Mouse (Mus musculus) midbrain, embryonic 11.5 days (tissue): ENCODE measurements around the gene Iqcf3. TPM values are rescaled to one million over a fixed set of nuclear protein-coding genes. Genes with fewer than 3 reads are reported as not detected.
A peak's percentile ranks its signal among the peaks of the same experiment; 100 is the strongest.
"Not testable (repeated sequence)": the region's sequence is repeated elsewhere in the genome, so short reads cannot be mapped to it uniquely, and the experiment has no call there.

Source experiments
- ATAC-seq: fragments of 200-750 bp; cut with Nextera tagmentation; 2 replicates; pipeline ENCODE4 v1.8.0; 2017; ENCODE audit warnings: moderate TSS enrichment, moderate library complexity; ENCODE audit not compliant: low FRiP score
- DNase-seq: peaks from one replicate; pipeline ENCODE4 v3.0.0; 2015; ENCODE audit warnings: low spot score; ENCODE audit errors: missing footprints
- H3K27ac ChIP-seq: fragments of 300-500 bp; sonication (generic); 2 replicates; pipeline ENCODE4 v1.5.1; 2014; ENCODE audit warnings: low read depth, low read length
- H3K27me3 ChIP-seq: fragments of 300-500 bp; sonication (generic); 2 replicates; pipeline ENCODE4 v1.6.1; 2014; ENCODE audit warnings: mild to moderate bottlenecking, low read length, moderate library complexity, mixed read lengths; ENCODE audit not compliant: control insufficient read depth, insufficient read depth
- H3K36me3 ChIP-seq: fragments of 300-500 bp; sonication (generic); 2 replicates; pipeline ENCODE4 v1.6.1; 2014; ENCODE audit warnings: mild to moderate bottlenecking, low read length, moderate library complexity, mixed read lengths; ENCODE audit not compliant: control insufficient read depth, insufficient read depth
- H3K4me1 ChIP-seq: fragments of 300-500 bp; sonication (generic); 2 replicates; pipeline ENCODE4 v1.6.1; 2014; ENCODE audit warnings: low read length; ENCODE audit not compliant: control insufficient read depth, insufficient read depth
- H3K4me2 ChIP-seq: fragments of 300-500 bp; sonication (generic); 2 replicates; pipeline ENCODE4 v1.6.1; 2014; ENCODE audit warnings: mild to moderate bottlenecking, moderate library complexity
- H3K4me3 ChIP-seq: fragments of 300-500 bp; sonication (generic); 2 replicates; pipeline ENCODE4 v1.5.1; 2014; ENCODE audit warnings: low read depth, low read length
- H3K9ac ChIP-seq: fragments of 300-500 bp; sonication (generic); 2 replicates; pipeline ENCODE4 v1.6.1; 2014; ENCODE audit warnings: low read length
- H3K9me3 ChIP-seq: fragments of 300-500 bp; sonication (generic); 2 replicates; pipeline ENCODE4 v1.6.1; 2016; ENCODE audit warnings: low read length; ENCODE audit not compliant: control insufficient read depth
- whole genome bisulfite sequencing: fragments of 180-500 bp; shearing (Covaris S2); extraction: QIAGEN DNeasy Blood & Tissue Kit; methylation state at CpG from one replicate; pipeline ENCODE4 v1.1.7; 2014; 5-methylcytosine and 5-hydroxymethylcytosine counted together
- polyA plus RNA-seq: library from polyadenylated mRNA; unstranded; fragments of >200 nt; fragmentation: Nextera tagmentation; extraction: Ambion mirVana; gene quantifications from 2 replicates; pipeline ENCODE4 v1.2.1, GENCODE M21; 2014

The Iqcf3 gene
- polyA plus RNA-seq: not detected in 2 replicates

GRCm38 (mm10) chr9:106561531-106561930 is at the start of gene Iqcf3:
Gene Iqcf3 (minus strand): TSS chr9:106561631.
- no peak within 1 kb of the TSS for H3K9ac ChIP-seq
- no peak within 1 kb of the TSS for H3K27ac ChIP-seq
- H3K4me1 ChIP-seq: no peaks in the 10 kb centered on the region
- H3K4me2 ChIP-seq: no peak within 1 kb of the TSS
- H3K4me3 ChIP-seq: no peak within 1 kb of the TSS
- H3K36me3 ChIP-seq: no peaks in the 10 kb centered on the region
- DNase-seq: no peak
- no peaks in the 10 kb centered on the region for H3K27me3 ChIP-seq
- ATAC-seq: no peak
- 90% methylated on average over 5 of the region's 5 CpGs for WGBS
- no peaks in the 10 kb centered on the region for H3K9me3 ChIP-seq

- H3K9ac ChIP-seq: no peak overlapping the region
- no peaks in the 10 kb centered on the region for H3K27me3 ChIP-seq
- H3K4me1 ChIP-seq: no peaks in the 10 kb centered on the region
- no peak overlapping the region for H3K4me3 ChIP-seq
- no peak overlapping the region for H3K4me2 ChIP-seq
- no peak overlapping the region for H3K27ac ChIP-seq
- ATAC-seq (no peak), DNase-seq (no peak)
- WGBS: 82% methylated on average over 4 of the region's 4 CpGs
- no peaks in the 10 kb centered on the region for H3K9me3 ChIP-seq
- no peaks in the 10 kb centered on the region for H3K36me3 ChIP-seq
Measured at GRCm38 (mm10) chr9:106610727-106611126, 49.3 kb upstream of the Iqcf3 start.

- peak; percentile 92 for DNase-seq
- Histone ChIP-seq H3K36me3 (no peaks in the 10 kb centered on the region), H3K27me3 (no peaks in the 10 kb centered on the region), H3K4me1 (no peaks in the 10 kb centered on the region), H3K27ac (no peak overlapping the region), H3K9me3 (no peaks in the 10 kb centered on the region), H3K4me2 (no peak overlapping the region), H3K4me3 (no peak overlapping the region), H3K9ac (no peak overlapping the region)
- no peak for ATAC-seq
- 25% methylated on average over 8 of the region's 8 CpGs for WGBS
Measured at GRCm38 (mm10) chr9:106600546-106600945, 39.1 kb upstream of the Iqcf3 start.

GRCm38 (mm10) chr9:106598466-106598865 is 37.0 kb upstream of the Iqcf3 start:
- H3K36me3 ChIP-seq: no peaks in the 10 kb centered on the region
- DNase-seq (no peak), ATAC-seq (no peak)
- H3K9me3 ChIP-seq: no peaks in the 10 kb centered on the region
- no peak overlapping the region for H3K4me2 ChIP-seq
- no peaks in the 10 kb centered on the region for H3K27me3 ChIP-seq
- H3K4me3 ChIP-seq: no peak overlapping the region
- 47% methylated on average over 7 of the region's 7 CpGs for WGBS
- no peak overlapping the region for H3K27ac ChIP-seq
- H3K4me1 ChIP-seq: no peaks in the 10 kb centered on the region
- H3K9ac ChIP-seq: no peak overlapping the region

GRCm38 (mm10) chr9:106595836-106596235 is 34.4 kb upstream of the Iqcf3 start:
- Histone ChIP-seq H3K4me3 (no peak overlapping the region), H3K27ac (no peak overlapping the region), H3K9me3 (no peaks in the 10 kb centered on the region), H3K4me2 (no peak overlapping the region), H3K36me3 (no peaks in the 10 kb centered on the region), H3K9ac (no peak overlapping the region), H3K27me3 (no peaks in the 10 kb centered on the region), H3K4me1 (no peaks in the 10 kb centered on the region)
- no peak for ATAC-seq
- no peak for DNase-seq
- WGBS: 75% methylated on average over 7 of the region's 7 CpGs

GRCm38 (mm10) chr9:106595402-106595801 is 34.0 kb upstream of the Iqcf3 start:
- not testable (repeated sequence) for H3K27ac ChIP-seq, H3K4me1 ChIP-seq, H3K36me3 ChIP-seq, H3K4me2 ChIP-seq, ATAC-seq, DNase-seq, H3K27me3 ChIP-seq, H3K9ac ChIP-seq, H3K9me3 ChIP-seq, H3K4me3 ChIP-seq
- WGBS: 36% methylated on average over 4 of the region's 4 CpGs

GRCm38 (mm10) chr9:106592158-106592557 is 30.7 kb upstream of the Iqcf3 start:
- no peak overlapping the region for H3K4me2 ChIP-seq
- DNase-seq (no peak), ATAC-seq (no peak)
- 88% methylated on average over 5 of the region's 5 CpGs for WGBS
- H3K4me3 ChIP-seq: no peak overlapping the region
- H3K27ac ChIP-seq: no peak overlapping the region
- no peaks in the 10 kb centered on the region for H3K27me3 ChIP-seq
- no peak overlapping the region for H3K9ac ChIP-seq
- no peaks in the 10 kb centered on the region for H3K36me3 ChIP-seq
- no peaks in the 10 kb centered on the region for H3K4me1 ChIP-seq
- no peaks in the 10 kb centered on the region for H3K9me3 ChIP-seq

GRCm38 (mm10) chr9:106582552-106582951 is 21.1 kb upstream of the Iqcf3 start:
- WGBS: 71% methylated on average over 1 of the region's 1 CpGs
- no peak for DNase-seq
- Histone ChIP-seq H3K36me3 (no peaks in the 10 kb centered on the region), H3K9ac (no peak overlapping the region), H3K4me3 (no peak overlapping the region), H3K27me3 (no peaks in the 10 kb centered on the region), H3K4me2 (no peak overlapping the region), H3K4me1 (no peaks in the 10 kb centered on the region), H3K27ac (no peak overlapping the region), H3K9me3 (no peaks in the 10 kb centered on the region)
- no peak for ATAC-seq

- Histone ChIP-seq H3K9ac (no peak overlapping the region), H3K36me3 (no peaks in the 10 kb centered on the region), H3K27me3 (no peaks in the 10 kb centered on the region), H3K4me2 (no peak overlapping the region), H3K9me3 (no peaks in the 10 kb centered on the region), H3K27ac (no peak overlapping the region), H3K4me3 (no peak overlapping the region), H3K4me1 (no peaks in the 10 kb centered on the region)
- ATAC-seq: no peak
- DNase-seq: no peak
- WGBS: 82% methylated on average over 7 of the region's 7 CpGs
Measured at GRCm38 (mm10) chr9:106580016-106580415, 18.6 kb upstream of the Iqcf3 start.

GRCm38 (mm10) chr9:106576112-106576511 is 14.7 kb upstream of the Iqcf3 start:
- no peak overlapping the region for H3K4me2 ChIP-seq
- DNase-seq (no peak), ATAC-seq (no peak)
- H3K9ac ChIP-seq: no peak overlapping the region
- no peaks in the 10 kb centered on the region for H3K4me1 ChIP-seq
- H3K9me3 ChIP-seq: no peaks in the 10 kb centered on the region
- H3K36me3 ChIP-seq: no peaks in the 10 kb centered on the region
- H3K4me3 ChIP-seq: no peak overlapping the region
- H3K27me3 ChIP-seq: no peaks in the 10 kb centered on the region
- H3K27ac ChIP-seq: no peak overlapping the region
- 79% methylated on average over 2 of the region's 2 CpGs for WGBS
